ENCODE assay signal across 8 mouse cellular contexts in genomic region chr16:58454617-58455016, GRCm38 (mm10). TPM values are rescaled to one million over a fixed set of nuclear protein-coding genes. Genes with fewer than 3 reads are reported as not detected.
DNase-seq lines count a peak whose midpoint lies in the region; ATAC-seq and TF ChIP-seq lines count a peak whose summit lies in the region.

No protein-coding gene starts in this region.

- ATAC-seq in liver, embryonic 12.5 days: peak; percentile 83
- peak; percentile 95 for ATAC-seq in neutrophil, adult 5-6 weeks (ENCODE audit: extremely low read depth, insufficient number of reproducible peaks, low FRiP score, poor library complexity, severe bottlenecking)

- TF ChIP-seq RAD21 in MEL (IDR thresholded peaks at IDR 0.05; ENCODE audit: low read depth, low read length): peak; percentile 95

- peak; percentile 56 for TF ChIP-seq CTCF in C2C12 (IDR thresholded peaks at IDR 0.05; ENCODE audit: control insufficient read depth, insufficient read depth, insufficient read length)
- peak; percentile 89 to 96 (median 93) for TF ChIP-seq CTCF in MEL (IDR thresholded peaks at IDR 0.05 in 2 of 3, conservative IDR thresholded peaks at IDR 0.05 in 1 of 3; ENCODE audit: control insufficient read depth in 1 of 3, insufficient read depth in 1 of 3, low read depth in 2 of 3, low read length in 3 of 3, poor library complexity in 1 of 3, severe bottlenecking in 1 of 3)

- no peaks in the 10 kb centered on the region for H3K79me3 ChIP-seq in C2C12 (ENCODE audit: low read depth)

- TF ChIP-seq EP300 in MEL (IDR thresholded peaks at IDR 0.05; ENCODE audit: low read depth in 1 of 2, low read length in 2 of 2): peak; percentile 66 to 84

- H3ac ChIP-seq in C2C12 (ENCODE audit: control insufficient read depth, insufficient read length, low read depth): no peak overlapping the region

- 21% methylated on average over 8 of the region's 8 CpGs for WGBS in liver, embryonic 12.5 days (ENCODE audit: insufficient replicate concordance)

- peak overlapping the region; percentile 46 for H3K4me2 ChIP-seq in liver, embryonic 12.5 days

- peak overlapping the region; percentile 41 for H3K27ac ChIP-seq in MEL (ENCODE audit: control insufficient read depth, low read depth, low read length)
- H3K27ac ChIP-seq in liver, embryonic 12.5 days: peak overlapping the region; percentile 95

- H3K4me3 ChIP-seq in C2C12 (ENCODE audit: insufficient read depth, poor library complexity, severe bottlenecking): no peak overlapping the region
- peak overlapping the region; percentile 35 to 47; a peak in 3 of 4 replicates for H3K4me3 ChIP-seq in MEL (ENCODE audit: control insufficient read depth in 1 of 2, insufficient read depth in 1 of 2, low read depth in 2 of 2, low read length in 2 of 2)
- no peak overlapping the region for H3K4me3 ChIP-seq in liver, embryonic 12.5 days

- H3K79me2 ChIP-seq in C2C12 (ENCODE audit: control insufficient read depth, insufficient read depth) (no peaks in the 10 kb centered on the region), MEL (ENCODE audit: control insufficient read depth, insufficient read depth, low read length, poor library complexity) (no peaks in the 10 kb centered on the region)

- H3K36me3 ChIP-seq in C2C12 (ENCODE audit: control insufficient read depth, insufficient read depth): peaks cover 88% of the 10 kb centered on the region
- H3K36me3 ChIP-seq in MEL (ENCODE audit: control insufficient read depth in 1 of 2, insufficient read depth in 2 of 2, low read length in 2 of 2): peaks cover 0 to 28% of the 10 kb centered on the region in 2 experiments; a peak in 2 of 4 replicates
- peaks cover 28% of the 10 kb centered on the region for H3K36me3 ChIP-seq in liver, embryonic 12.5 days

- TF ChIP-seq POLR2A in MEL (IDR thresholded peaks at IDR 0.05; ENCODE audit: control insufficient read depth in 1 of 2, insufficient read depth in 1 of 2, low read depth in 1 of 2, low read length in 2 of 2, poor library complexity in 1 of 2): no peak

- H3K9me3 ChIP-seq in MEL (replicated peaks; ENCODE audit: insufficient read depth, low read length): no peaks in the 10 kb centered on the region
- H3K9me3 ChIP-seq in liver, embryonic 12.5 days (replicated peaks): no peaks in the 10 kb centered on the region

- H3K9ac ChIP-seq in MEL (ENCODE audit: control insufficient read depth, low read depth, low read length, poor library complexity, severe bottlenecking): peak overlapping the region; percentile 39; the same call in 1 of the 2 replicates
- peak overlapping the region; percentile 58 for H3K9ac ChIP-seq in liver, embryonic 12.5 days

- H3K27me3 ChIP-seq in C2C12 (ENCODE audit: control insufficient read depth, insufficient read depth, insufficient read length): no peaks in the 10 kb centered on the region
- H3K27me3 ChIP-seq in MEL (ENCODE audit: control insufficient read depth in 1 of 2, insufficient read depth in 2 of 2, low read length in 2 of 2): no peaks in the 10 kb centered on the region
- no peaks in the 10 kb centered on the region for H3K27me3 ChIP-seq in liver, embryonic 12.5 days (replicated peaks)

- peaks cover 15 to 23% of the 10 kb centered on the region in 2 experiments for H3K4me1 ChIP-seq in MEL (ENCODE audit: control insufficient read depth in 1 of 2, insufficient read depth in 2 of 2, low read length in 2 of 2)
- H3K4me1 ChIP-seq in liver, embryonic 12.5 days: peaks cover 80% of the 10 kb centered on the region

- peak; percentile 90 for DNase-seq in MEL (ENCODE audit: low read depth, low spot score)
- DNase-seq in cerebellum, adult 8-10 months: peak; percentile 20
- DNase-seq in frontal cortex, postnatal 36 days (ENCODE audit: low spot score in 2 of 2): peak; percentile 42 to 62
- peak; percentile 57 for DNase-seq in kidney, adult 11 months
- peak; percentile 63 for DNase-seq in yolk sac, embryonic 10.5 days (ENCODE audit: low spot score)

TF ChIP-seq in C2C12, 6 proteins besides CTCF, POLR2A, EP300 and RAD21:
- TF ChIP-seq FOSL1 (IDR thresholded peaks at IDR 0.05; ENCODE audit: insufficient read depth, low read length, poor library complexity, severe bottlenecking) (no peak), USF1 (IDR thresholded peaks at IDR 0.05; ENCODE audit: low read depth) (no peak), MYOG (IDR thresholded peaks at IDR 0.05; ENCODE audit: control insufficient read depth, extremely low read depth, insufficient read length) (no peak), MAX (IDR thresholded peaks at IDR 0.05) (no peak), MYOD1 (IDR thresholded peaks at IDR 0.05; ENCODE audit: control insufficient read depth, insufficient read length, low read depth) (no peak), CEBPB (IDR thresholded peaks at IDR 0.05; ENCODE audit: low read depth) (no peak)
TF ChIP-seq in C2C12: peak in this region for 0.

TF ChIP-seq in MEL, 35 proteins besides CTCF, POLR2A, EP300 and RAD21:
- no peak for TF ChIP-seq TBP (IDR thresholded peaks at IDR 0.05; ENCODE audit: low read depth, low read length)
- no peak for TF ChIP-seq ELF1 (IDR thresholded peaks at IDR 0.05; ENCODE audit: low read depth, low read length)
- TF ChIP-seq ETS1 (IDR thresholded peaks at IDR 0.05; ENCODE audit: low read depth, low read length): peak; percentile 35; the same call in 1 of the 2 replicates
- TF ChIP-seq ZC3H11A (IDR thresholded peaks at IDR 0.05; ENCODE audit: low read depth, low read length): peak; percentile 95
- TF ChIP-seq GATA1 (IDR thresholded peaks at IDR 0.05; ENCODE audit: low read depth, low read length): peak; percentile 68
- no peak for TF ChIP-seq USF2 (IDR thresholded peaks at IDR 0.05; ENCODE audit: borderline replicate concordance in 1 of 2, insufficient read depth in 1 of 2, low read depth in 1 of 2, low read length in 2 of 2)
- TF ChIP-seq HCFC1 (IDR thresholded peaks at IDR 0.05; ENCODE audit: low read depth, low read length): 0 out of 2 replicates have a peak, but pooled peaks have one; percentile 18
- no peak for TF ChIP-seq MAFK (IDR thresholded peaks at IDR 0.05; ENCODE audit: borderline replicate concordance, low read depth, low read length)
- TF ChIP-seq SIN3A (IDR thresholded peaks at IDR 0.05; ENCODE audit: low read length): peak; percentile 76; the same call in 1 of the 2 replicates
- TF ChIP-seq SMC3 (IDR thresholded peaks at IDR 0.05; ENCODE audit: low read depth, low read length): peak; percentile 94
- TF ChIP-seq CHD1 (IDR thresholded peaks at IDR 0.05; ENCODE audit: low read depth, low read length): no peak
- TF ChIP-seq TAL1 (IDR thresholded peaks at IDR 0.05; ENCODE audit: low read length): peak; percentile 84
- peak; percentile 21; the same call in 1 of the 2 replicates for TF ChIP-seq TCF12 (IDR thresholded peaks at IDR 0.05; ENCODE audit: low read depth, low read length)
- 0 out of 2 replicates have a peak, but pooled peaks have one; percentile 31 for TF ChIP-seq MYC (IDR thresholded peaks at IDR 0.05; ENCODE audit: low read depth, low read length)
- peak; percentile 48; the same call in 1 of the 2 replicates for TF ChIP-seq MYB (IDR thresholded peaks at IDR 0.05; ENCODE audit: low read depth, low read length)

RNA-seq across cellular contexts. Expression of gene Dcbld2, which starts 46.4 kb away (rescaled TPM):
- 14.1 TPM for polyA plus RNA-seq in C2C12 (2012; fragmentation: generic; extraction: Trizol)
- 3.0 and 3.5 TPM in 2 replicates for total RNA-seq in MEL (2012; rRNA removed)
- polyA plus RNA-seq in MEL (2012; ENCODE audit: insufficient read depth in 1 of 2, insufficient read length in 2 of 2, low read depth in 1 of 2, low replicate concordance in 2 of 2, missing spikeins in 1 of 2): 1 to 10 TPM in 1 of 2 experiments, not detected in 1; 9.4 TPM
- 4.7 and 6.1 TPM in 2 replicates for polyA plus RNA-seq in liver, embryonic 12.5 days (2016; fragmentation: Nextera tagmentation; extraction: Ambion mirVana)
- total RNA-seq in neutrophil, adult 5-6 weeks (2017): 0.35 and 5.5 TPM in 2 replicates

Comparison
In these comparisons a context has a peak if more than half of its experiments do, and no peak if none do; other contexts are left out.
1. H3K4me3 ChIP-seq: peak in MEL (2 of 2); none in C2C12 (single experiment) and liver, embryonic 12.5 days (single experiment).
2. DNase-seq: peak in every context shown above with its lines; median percentile 90 in MEL; 63 in yolk sac, embryonic 10.5 days; 57 in kidney, adult 11 months; 52 in frontal cortex, postnatal 36 days; 20 in cerebellum, adult 8-10 months.